Mouse (Mus musculus) heart, embryonic 14.5 days (tissue): ENCODE measurements at regions not wholly inside any gene's neighbourhood (a gene's known extent, or its start where the extent isn't known, plus 50 kb on each side); places are given as distances from the start of the nearest gene placed in this dataset.

Source experiments
- ATAC-seq: fragments of 200-750 bp; cut with Nextera tagmentation; 2 replicates; pipeline ENCODE4 v1.8.0; 2017; ENCODE audit warnings: low read depth, moderate TSS enrichment; ENCODE audit not compliant: insufficient number of reproducible peaks, insufficient read depth, low FRiP score
- H3K27ac ChIP-seq, 2 experiments: fragments of 200-500 bp in 1 of 2; fragments of 300-500 bp in 1 of 2; sonication (generic) in 1 of 2; replicated peaks in 1 of 2; 2 replicates each; pipeline ENCODE4 v1.5.1; 2012 to 2014; ENCODE audit warnings: low read depth in 2 of 2, low read length in 2 of 2, control low read depth in 1 of 2, mild to moderate bottlenecking in 1 of 2, mixed read lengths in 1 of 2; ENCODE audit not compliant: control insufficient read depth in 1 of 2, insufficient read depth in 1 of 2
- H3K27me3 ChIP-seq: fragments of 300-500 bp; sonication (generic); 2 replicates; pipeline ENCODE4 v1.6.1; 2014; ENCODE audit warnings: mild to moderate bottlenecking, low read length, control low read depth; ENCODE audit not compliant: control insufficient read depth, insufficient read depth
- H3K36me3 ChIP-seq: fragments of 300-500 bp; sonication (generic); 2 replicates; pipeline ENCODE4 v1.6.1; 2014; ENCODE audit warnings: mild to moderate bottlenecking, control low read depth, low read length, mixed read lengths; ENCODE audit not compliant: control insufficient read depth, insufficient read depth
- H3K4me1 ChIP-seq, 2 experiments: fragments of 200-500 bp in 1 of 2; fragments of 300-500 bp in 1 of 2; sonication (generic) in 1 of 2; 2 replicates each; pipeline ENCODE4 v1.6.1; 2012 to 2014; ENCODE audit warnings: low read length in 2 of 2, control low read depth in 1 of 2, mixed read lengths in 1 of 2; ENCODE audit not compliant: control insufficient read depth in 2 of 2, insufficient read depth in 2 of 2
- H3K4me2 ChIP-seq: fragments of 300-500 bp; sonication (generic); 2 replicates; pipeline ENCODE4 v1.6.1; 2014; ENCODE audit warnings: mild to moderate bottlenecking, low read length
- H3K4me3 ChIP-seq, 2 experiments: fragments of 200-500 bp in 1 of 2; fragments of 300-500 bp in 1 of 2; sonication (generic) in 1 of 2; 2 replicates each; pipeline ENCODE4 v1.5.1; 2012 to 2014; ENCODE audit warnings: low read length in 2 of 2, mild to moderate bottlenecking in 2 of 2, control low read depth in 1 of 2, low read depth in 1 of 2, moderate library complexity in 1 of 2; ENCODE audit not compliant: control insufficient read depth in 1 of 2, insufficient read depth in 1 of 2
- H3K9ac ChIP-seq: fragments of 300-500 bp; sonication (generic); 2 replicates; pipeline ENCODE4 v1.6.1; 2014; ENCODE audit warnings: mild to moderate bottlenecking, low read length
- H3K9me3 ChIP-seq: fragments of 300-500 bp; sonication (generic); 2 replicates; pipeline ENCODE4 v1.6.1; 2016; ENCODE audit warnings: low read length, control low read depth; ENCODE audit not compliant: control insufficient read depth
- WGBS: fragments of 180-500 bp; shearing (Covaris S2); extraction: QIAGEN DNeasy Blood & Tissue Kit; methylation state at CpG from one replicate; pipeline ENCODE4 v1.1.7; 2014; 5-methylcytosine and 5-hydroxymethylcytosine counted together

DNA sequence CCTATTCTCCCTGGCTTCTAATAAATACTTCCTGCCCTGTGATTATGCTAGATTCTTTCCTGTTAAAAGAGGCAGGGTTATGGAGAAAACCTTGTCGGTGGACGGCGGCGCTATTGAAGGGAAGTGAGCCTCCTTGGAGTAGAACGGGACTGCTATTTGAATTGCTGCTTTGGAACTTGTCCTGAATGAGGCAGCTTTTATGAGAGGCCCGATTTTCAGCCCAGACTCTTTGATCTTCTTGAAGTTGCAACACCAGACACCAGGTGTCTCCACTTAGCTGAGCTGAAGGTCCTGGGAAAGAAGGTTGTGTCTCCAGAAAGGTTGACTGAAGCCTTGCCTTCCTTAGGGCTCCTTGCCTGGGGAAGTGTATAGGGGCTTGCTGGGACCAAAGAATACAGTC, 78.4 kb upstream of the Arid5b start:
- WGBS: 75% methylated on average over 6 of the region's 6 CpGs
- ATAC-seq: no peak
- Histone ChIP-seq H3K27ac (no peak overlapping the region), H3K9me3 (no peaks in the 10 kb centered on the region), H3K4me1 (peaks cover 0 to 20% of the 10 kb centered on the region in 2 experiments; a peak in 2 of 4 replicates), H3K4me2 (no peak overlapping the region), H3K4me3 (no peak overlapping the region), H3K27me3 (no peaks in the 10 kb centered on the region), H3K9ac (no peak overlapping the region), H3K36me3 (no peaks in the 10 kb centered on the region)

GRCm38 (mm10) chr10:68356521-68356920, 78.0 kb upstream of the Arid5b start:
- 87% methylated on average over 5 of the region's 5 CpGs for WGBS
- H3K9me3 ChIP-seq: no peaks in the 10 kb centered on the region
- H3K9ac ChIP-seq: no peak overlapping the region
- no peak for ATAC-seq
- H3K4me3 ChIP-seq: no peak overlapping the region
- H3K4me1 ChIP-seq: peaks cover 0 to 20% of the 10 kb centered on the region in 2 experiments; a peak in 2 of 4 replicates
- no peaks in the 10 kb centered on the region for H3K36me3 ChIP-seq
- H3K4me2 ChIP-seq: no peak overlapping the region
- no peak overlapping the region for H3K27ac ChIP-seq
- no peaks in the 10 kb centered on the region for H3K27me3 ChIP-seq

DNA sequence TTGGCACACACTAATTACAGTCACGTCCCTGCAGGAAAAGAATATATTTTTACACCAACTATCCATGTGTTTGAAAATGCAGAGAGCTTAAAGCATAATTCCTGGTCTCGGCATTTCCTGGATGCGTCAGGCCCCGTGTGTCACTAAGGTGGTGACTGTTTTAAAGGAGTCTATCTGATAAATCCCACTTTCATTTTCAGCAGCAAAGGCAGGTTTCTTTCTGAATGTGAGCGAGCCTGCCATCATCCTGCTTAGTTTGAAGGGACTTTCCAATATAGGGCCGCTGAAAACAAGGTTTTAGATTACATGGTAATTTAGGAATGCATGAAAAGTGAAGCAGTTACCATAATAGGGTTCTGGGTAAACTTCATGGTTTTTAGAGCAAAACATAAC, 77.5 kb upstream of the Arid5b start:
- Histone ChIP-seq H3K9me3 (no peaks in the 10 kb centered on the region), H3K9ac (no peak overlapping the region), H3K4me3 (no peak overlapping the region), H3K27ac (peak overlapping the region; percentile 12 to 47; a peak in 3 of 4 replicates), H3K36me3 (no peaks in the 10 kb centered on the region), H3K27me3 (no peaks in the 10 kb centered on the region), H3K4me1 (peaks cover 0 to 20% of the 10 kb centered on the region in 2 experiments; a peak in 2 of 4 replicates), H3K4me2 (peak overlapping the region; percentile 16; the same call in 1 of the 2 replicates)
- 35% methylated on average over 6 of the region's 6 CpGs for WGBS
- no peak for ATAC-seq

- WGBS: 48% methylated on average over 6 of the region's 6 CpGs
Measured at GRCm38 (mm10) chr10:68355471-68356092, 77.0 kb upstream of the Arid5b start.

GRCm38 (mm10) chr10:68354335-68355231, 76.0 kb upstream of the Arid5b start:
- H3K27me3 ChIP-seq: no peaks in the 10 kb centered on the region
- H3K9ac ChIP-seq: no peak overlapping the region
- no peak overlapping the region for H3K4me3 ChIP-seq
- H3K4me1 ChIP-seq: peaks cover 0 to 20% of the 10 kb centered on the region in 2 experiments; a peak in 2 of 4 replicates
- H3K27ac ChIP-seq: peak overlapping the region in 1 of 2 experiments; percentile 45; a peak in 2 of 4 replicates
- H3K36me3 ChIP-seq: no peaks in the 10 kb centered on the region
- no peaks in the 10 kb centered on the region for H3K9me3 ChIP-seq
- no peak; the same call in 1 of the 2 replicates for ATAC-seq
- WGBS: 38% methylated on average over 7 of the region's 8 CpGs
- H3K4me2 ChIP-seq: no peak overlapping the region

More at GRCm38 (mm10) chr10:68355471-68356092, 77.0 kb upstream of the Arid5b start:
- peak overlapping the region in 1 of 2 experiments; percentile 12; a peak in 2 of 4 replicates for H3K27ac ChIP-seq
- no peaks in the 10 kb centered on the region for H3K27me3 ChIP-seq
- ATAC-seq: no peak
- no peaks in the 10 kb centered on the region for H3K9me3 ChIP-seq
- H3K9ac ChIP-seq: no peak overlapping the region
- no peaks in the 10 kb centered on the region for H3K36me3 ChIP-seq
- H3K4me1 ChIP-seq: peaks cover 0 to 20% of the 10 kb centered on the region in 2 experiments; a peak in 2 of 4 replicates
- peak overlapping the region; percentile 16; the same call in 1 of the 2 replicates for H3K4me2 ChIP-seq
- no peak overlapping the region for H3K4me3 ChIP-seq

DNA sequence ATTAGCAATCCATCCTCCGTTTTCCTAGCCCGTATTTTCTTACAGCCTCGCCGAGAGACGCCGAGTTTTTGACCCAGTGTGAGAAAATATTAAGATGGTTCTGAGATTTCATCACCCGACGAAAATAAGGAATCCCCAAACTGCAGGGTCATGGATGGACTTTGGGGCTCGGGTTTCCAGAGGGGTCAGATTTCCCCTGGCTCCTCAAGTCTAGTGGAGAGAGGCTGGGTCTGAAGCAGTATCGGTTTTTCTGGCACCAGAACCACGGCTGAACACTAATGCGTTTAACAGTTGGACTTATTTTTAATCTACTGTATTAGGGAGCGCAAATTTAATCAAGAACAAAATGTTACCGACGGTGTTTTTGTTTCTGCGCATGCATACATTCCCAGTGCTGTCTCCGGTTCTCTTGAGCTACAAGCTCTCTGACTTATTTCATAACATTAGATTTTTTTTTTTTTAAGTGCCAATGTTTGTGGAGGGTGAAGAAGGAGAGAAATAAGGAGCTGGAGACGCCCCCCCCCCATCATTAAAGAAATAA, 75.2 kb upstream of the Arid5b start:
- H3K4me2 ChIP-seq: no peak overlapping the region

DNA sequence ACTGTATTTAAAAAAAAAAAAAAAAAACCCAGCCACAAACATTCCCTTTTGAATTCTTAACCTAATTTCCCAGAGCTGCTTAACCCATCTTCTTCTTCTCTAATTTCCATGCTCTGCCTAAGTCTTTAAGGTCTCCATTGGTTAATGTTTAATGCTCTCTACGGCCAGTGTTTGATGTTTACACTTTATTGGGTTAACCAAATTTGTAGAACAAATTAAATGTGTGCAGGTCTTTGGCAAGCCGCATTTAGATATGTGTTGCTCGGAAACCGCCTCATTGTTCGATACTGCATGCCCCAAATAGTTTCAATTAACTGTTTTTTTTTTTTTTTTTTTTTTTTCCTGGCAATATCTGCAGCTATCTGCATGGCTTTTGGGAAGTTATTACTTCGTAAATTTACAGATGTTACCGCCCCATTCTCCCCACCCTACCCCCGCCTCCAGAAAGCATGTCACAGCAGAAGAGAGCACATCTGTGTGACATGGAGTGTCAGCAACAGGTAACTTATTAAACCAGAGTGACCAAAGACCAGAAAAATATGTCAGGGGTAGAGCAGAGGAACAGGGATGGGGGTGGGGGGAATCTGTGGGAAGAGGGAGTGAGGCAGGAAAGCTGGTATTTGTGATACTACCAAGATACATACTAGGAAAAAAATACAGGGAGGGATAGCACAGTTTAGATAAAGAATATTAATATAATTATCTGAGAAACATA, 73.5 kb upstream of the Arid5b start:
- 91% methylated on average over 8 of the region's 8 CpGs for WGBS
- H3K9me3 ChIP-seq: no peaks in the 10 kb centered on the region
- H3K27me3 ChIP-seq: no peaks in the 10 kb centered on the region
- no peak overlapping the region for H3K4me2 ChIP-seq
- ATAC-seq: no peak
- H3K27ac ChIP-seq: no peak overlapping the region
- H3K4me3 ChIP-seq: no peak overlapping the region
- no peak overlapping the region for H3K9ac ChIP-seq
- H3K36me3 ChIP-seq: no peaks in the 10 kb centered on the region
- H3K4me1 ChIP-seq: peaks cover 0 to 25% of the 10 kb centered on the region in 2 experiments; a peak in 2 of 4 replicates

More for the DNA sequence above, 75.2 kb upstream of the Arid5b start:
- ATAC-seq: no peak
- Histone ChIP-seq H3K27me3 (no peaks in the 10 kb centered on the region), H3K4me3 (no peak overlapping the region), H3K27ac (peak overlapping the region in 1 of 2 experiments; percentile 14; a peak in 2 of 4 replicates), H3K9ac (no peak overlapping the region), H3K4me1 (peaks cover 0 to 20% of the 10 kb centered on the region in 2 experiments; a peak in 2 of 4 replicates), H3K36me3 (no peaks in the 10 kb centered on the region), H3K9me3 (no peaks in the 10 kb centered on the region)
- WGBS: 69% methylated on average over 18 of the region's 18 CpGs
